Mouse (Mus musculus) inflammation-experienced regulatory T-cells, adult 6 months (primary cell): Measurements from ENCODE around the gene Csrnp1. TPM values are rescaled to one million over a fixed set of nuclear protein-coding genes. Genes with fewer than 3 reads are reported as not detected.

Experiments used
- ATAC-seq: one replicate; pipeline ENCODE4 v1.8.0; 2017
- polyA plus RNA-seq, 3 experiments: library from polyadenylated mRNA; unstranded; fragments of 100-300 nt; shearing (Covaris generic); gene quantifications; one replicate each; pipeline ENCODE4 v1.2.1; 2017

Csrnp1 gene
- polyA plus RNA-seq, 3 experiments from 2014 or later: 21.7 to 47.3 (median 39.5) TPM

- ATAC-seq: no peak
Measured at GRCm38 (mm10) chr9:119976704-119977556, 7.5 kb downstream of the Csrnp1 start.

GRCm38 (mm10) chr9:119975286-119975685, 9.2 kb downstream of the Csrnp1 start:
- no peak for ATAC-seq

- no peak for ATAC-seq
Measured at GRCm38 (mm10) chr9:119974609-119975008, 9.8 kb downstream of the Csrnp1 start.

GRCm38 (mm10) chr9:119973869-119974520, 10.5 kb downstream of the Csrnp1 start:
- no peak for ATAC-seq

- no peak for ATAC-seq
Measured at GRCm38 (mm10) chr9:119973281-119973680, 11.2 kb downstream of the Csrnp1 start.

- no peak for ATAC-seq
Measured at GRCm38 (mm10) chr9:119972582-119972981, 11.9 kb downstream of the Csrnp1 start.

GRCm38 (mm10) chr9:119972166-119972565, 12.3 kb downstream of the Csrnp1 start:
- no peak for ATAC-seq

GRCm38 (mm10) chr9:119970763-119971656, 13.4 kb downstream of the Csrnp1 start:
- ATAC-seq: no peak

- peak; percentile 46 for ATAC-seq
Measured at GRCm38 (mm10) chr9:119970221-119970620, 14.2 kb downstream of the Csrnp1 start.

- no peak for ATAC-seq
Measured at GRCm38 (mm10) chr9:119969811-119970210, 14.6 kb downstream of the Csrnp1 start.

- no peak for ATAC-seq
Measured at GRCm38 (mm10) chr9:119966221-119966910, 18.1 kb downstream of the Csrnp1 start.

- no peak for ATAC-seq
Measured at GRCm38 (mm10) chr9:119965186-119965585, 19.3 kb downstream of the Csrnp1 start.

- ATAC-seq: no peak
Measured at GRCm38 (mm10) chr9:119964206-119964605, 20.3 kb downstream of the Csrnp1 start.

- ATAC-seq: peak; percentile 76
Measured at GRCm38 (mm10) chr9:119962987-119963667, 21.3 kb downstream of the Csrnp1 start.

- ATAC-seq: no peak
Measured at GRCm38 (mm10) chr9:119962216-119962615, 22.2 kb downstream of the Csrnp1 start.

- ATAC-seq: no peak
Measured at GRCm38 (mm10) chr9:119958835-119959234, 25.6 kb downstream of the Csrnp1 start.

- no peak for ATAC-seq
Measured at GRCm38 (mm10) chr9:119951388-119951787, 33.1 kb downstream of the Csrnp1 start.

- ATAC-seq: no peak
Measured at GRCm38 (mm10) chr9:119950434-119950833, 34.0 kb downstream of the Csrnp1 start.

- no peak for ATAC-seq
Measured at GRCm38 (mm10) chr9:119948804-119949203, 35.7 kb downstream of the Csrnp1 start.

GRCm38 (mm10) chr9:119945173-119945900, 39.1 kb downstream of the Csrnp1 start:
- ATAC-seq: no peak

- no peak for ATAC-seq
Measured at GRCm38 (mm10) chr9:119943326-119943725, 41.1 kb downstream of the Csrnp1 start.
